Mouse (Mus musculus) testis, adult 2 months (tissue): Measurements from ENCODE around the gene Rnf220.

Source experiments
- CTCF ChIP-seq: fragments of 200-500 bp; IDR thresholded peaks from 2 replicates; pipeline ENCODE4 v1.5.1; 2012; ENCODE audit warnings: low read depth, mild to moderate bottlenecking, inconsistent platforms, low read length, moderate library complexity; ENCODE audit not compliant: control insufficient read depth, insufficient read depth, insufficient replicate concordance
- POLR2A ChIP-seq: fragments of 200-500 bp; IDR thresholded peaks from 2 replicates; pipeline ENCODE4 v1.6.1; 2012; ENCODE audit warnings: low read depth, mild to moderate bottlenecking, inconsistent platforms, low read length, moderate library complexity; ENCODE audit not compliant: control insufficient read depth

- TF ChIP-seq CTCF (no peak), POLR2A (no peak)
Measured at GRCm38 (mm10) chr4:117362085-117362484, 134.8 kb downstream of the Rnf220 start.
